Mouse (Mus musculus): ENCODE measurements around the gene Cd36.
"Not testable (repeated sequence)": the region's sequence is repeated elsewhere in the genome, so short reads cannot be mapped to it uniquely, and the experiment has no call there.

Gene Cd36

GRCm38 (mm10) chr5:17888598-17888997 is at the start of gene Cd36:
Cd36 (minus strand) TSS chr5:17888801.
- DNase-seq = no peak

- DNase-seq = no peak
Measured at GRCm38 (mm10) chr5:17934501-17934900, 45.9 kb upstream of the Cd36 start.

GRCm38 (mm10) chr5:17931588-17931987 is 43.0 kb upstream of the Cd36 start:
- not testable (repeated sequence) for DNase-seq

GRCm38 (mm10) chr5:17929006-17929567 is 40.5 kb upstream of the Cd36 start:
- DNase-seq = no peak

- DNase-seq = no peak
Measured at GRCm38 (mm10) chr5:17928471-17928870, 39.9 kb upstream of the Cd36 start.

GRCm38 (mm10) chr5:17924085-17924518 is 35.5 kb upstream of the Cd36 start:
- no peak for DNase-seq

GRCm38 (mm10) chr5:17923648-17924047 is 35.0 kb upstream of the Cd36 start:
- no peak for DNase-seq

- DNase-seq = no peak
Measured at GRCm38 (mm10) chr5:17918966-17919365, 30.4 kb upstream of the Cd36 start.

GRCm38 (mm10) chr5:17904766-17905165 is 16.2 kb upstream of the Cd36 start:
- DNase-seq = no peak

GRCm38 (mm10) chr5:17898948-17899347 is 10.3 kb upstream of the Cd36 start:
- DNase-seq = no peak

GRCm38 (mm10) chr5:17897641-17898040 is 9.0 kb upstream of the Cd36 start:
- not testable (repeated sequence) for DNase-seq

- DNase-seq = no peak
Measured at GRCm38 (mm10) chr5:17893577-17894172, 5.1 kb upstream of the Cd36 start.

GRCm38 (mm10) chr5:17889291-17889690 is 690 bp upstream of the Cd36 start:
- DNase-seq = no peak

GRCm38 (mm10) chr5:17886377-17886776 is 2.2 kb downstream of the Cd36 start:
- no peak for DNase-seq

GRCm38 (mm10) chr5:17883357-17883875 is 5.2 kb downstream of the Cd36 start:
- no peak for DNase-seq

GRCm38 (mm10) chr5:17881542-17881896 is 7.1 kb downstream of the Cd36 start:
- no peak for DNase-seq

- DNase-seq = no peak
Measured at GRCm38 (mm10) chr5:17880799-17881541, 7.6 kb downstream of the Cd36 start.

GRCm38 (mm10) chr5:17879924-17880323 is 8.7 kb downstream of the Cd36 start:
- DNase-seq = no peak

- DNase-seq = no peak
Measured at GRCm38 (mm10) chr5:17877044-17877443, 11.6 kb downstream of the Cd36 start.

- no peak for DNase-seq
Measured at GRCm38 (mm10) chr5:17876637-17877036, 12.0 kb downstream of the Cd36 start.

- DNase-seq = no peak
Measured at GRCm38 (mm10) chr5:17874335-17874734, 14.3 kb downstream of the Cd36 start.

GRCm38 (mm10) chr5:17865432-17865831 is 23.2 kb downstream of the Cd36 start:
- DNase-seq = no peak

- DNase-seq = no peak
Measured at GRCm38 (mm10) chr5:17863085-17863484, 25.5 kb downstream of the Cd36 start.

- no peak for DNase-seq
Measured at GRCm38 (mm10) chr5:17858399-17858798, 30.2 kb downstream of the Cd36 start.
